Mouse (Mus musculus): ENCODE data around the gene 1700034J05Rik.

The 1700034J05Rik gene

GRCm38 (mm10) chr6:146926415-146926980 is 27.7 kb downstream of the 1700034J05Rik start:
- DNase-seq (ENCODE audit: low spot score): no peak

- DNase-seq (ENCODE audit: low spot score): no peak
Observed at GRCm38 (mm10) chr6:146918341-146918740, 35.9 kb downstream of the 1700034J05Rik start.

GRCm38 (mm10) chr6:146917396-146917795 is 36.8 kb downstream of the 1700034J05Rik start:
- no peak for DNase-seq (ENCODE audit: low spot score)

- DNase-seq (ENCODE audit: low spot score): no peak
Observed at GRCm38 (mm10) chr6:146915808-146916207, 38.4 kb downstream of the 1700034J05Rik start.

GRCm38 (mm10) chr6:146913489-146914198 is 40.6 kb downstream of the 1700034J05Rik start:
- DNase-seq (ENCODE audit: low spot score): no peak

GRCm38 (mm10) chr6:146912835-146913488 is 41.3 kb downstream of the 1700034J05Rik start:
- no peak for DNase-seq (ENCODE audit: low spot score)

GRCm38 (mm10) chr6:146910801-146911200 is 43.4 kb downstream of the 1700034J05Rik start:
- no peak for DNase-seq (ENCODE audit: low spot score)

GRCm38 (mm10) chr6:146909725-146910489 is 44.3 kb downstream of the 1700034J05Rik start:
- no peak for DNase-seq (ENCODE audit: low spot score)

GRCm38 (mm10) chr6:146908801-146909200 is 45.4 kb downstream of the 1700034J05Rik start:
- no peak for DNase-seq (ENCODE audit: low spot score)

GRCm38 (mm10) chr6:146907795-146908190 is 46.4 kb downstream of the 1700034J05Rik start:
- no peak for DNase-seq (ENCODE audit: low spot score)

GRCm38 (mm10) chr6:146907061-146907794 is 47.0 kb downstream of the 1700034J05Rik start:
- DNase-seq (ENCODE audit: low spot score): no peak

GRCm38 (mm10) chr6:146906000-146906786 is 48.0 kb downstream of the 1700034J05Rik start:
- no peak for DNase-seq (ENCODE audit: low spot score)

GRCm38 (mm10) chr6:146904707-146905106 is 49.5 kb downstream of the 1700034J05Rik start:
- no peak for DNase-seq (ENCODE audit: low spot score)

- DNase-seq (ENCODE audit: low spot score): no peak
Observed at GRCm38 (mm10) chr6:146903632-146904031, 50.6 kb downstream of the 1700034J05Rik start.

- DNase-seq (ENCODE audit: low spot score): no peak
Observed at GRCm38 (mm10) chr6:146901929-146902328, 52.3 kb downstream of the 1700034J05Rik start.
